Mouse (Mus musculus) telencephalon, adult 2 months (tissue): ENCODE results near the gene Pitpna.

ENCODE experiments used
- DNase-seq: peaks from one replicate; pipeline ENCODE4 v3.0.0-alpha.2; 2011; ENCODE audit warnings: low read depth, low spot score

Gene Pitpna

GRCm38 (mm10) chr11:75631561-75632225 lies 43.8 kb downstream of the Pitpna start:
- no peak for DNase-seq

GRCm38 (mm10) chr11:75632921-75633320 lies 45.0 kb downstream of the Pitpna start:
- no peak for DNase-seq

- DNase-seq, result no peak
These were observed 46.9 kb downstream of the Pitpna start for GRCm38 (mm10) chr11:75634801-75635200.

GRCm38 (mm10) chr11:75635315-75635714 lies 47.4 kb downstream of the Pitpna start:
- DNase-seq, result no peak

- DNase-seq, result no peak
These were observed 55.4 kb downstream of the Pitpna start for GRCm38 (mm10) chr11:75643323-75643722.

GRCm38 (mm10) chr11:75644684-75645083 lies 56.8 kb downstream of the Pitpna start:
- no peak for DNase-seq

- no peak for DNase-seq
These were observed 59.8 kb downstream of the Pitpna start for GRCm38 (mm10) chr11:75647681-75648211.

GRCm38 (mm10) chr11:75649155-75649561 lies 61.3 kb downstream of the Pitpna start:
- DNase-seq, result no peak

- no peak for DNase-seq
These were observed 62.4 kb downstream of the Pitpna start, which contains the start of gene Myo1c for GRCm38 (mm10) chr11:75650311-75650710. Gene Myo1c (plus strand): TSS chr11:75650504.

- DNase-seq, result no peak
These were observed 63.1 kb downstream of the Pitpna start for GRCm38 (mm10) chr11:75650958-75651425.

- peak; percentile 71 for DNase-seq
These were observed 63.7 kb downstream of the Pitpna start for GRCm38 (mm10) chr11:75651426-75652221.

- no peak for DNase-seq
These were observed 64.5 kb downstream of the Pitpna start for GRCm38 (mm10) chr11:75652222-75652941.

GRCm38 (mm10) chr11:75652942-75653684 lies 65.2 kb downstream of the Pitpna start:
- DNase-seq, result no peak

GRCm38 (mm10) chr11:75653781-75654470 lies 66.0 kb downstream of the Pitpna start:
- no peak for DNase-seq

GRCm38 (mm10) chr11:75654471-75655390 lies 66.8 kb downstream of the Pitpna start:
- DNase-seq, result no peak

- no peak for DNase-seq
These were observed 68.0 kb downstream of the Pitpna start for GRCm38 (mm10) chr11:75655621-75656545.

- DNase-seq, result no peak
These were observed 69.0 kb downstream of the Pitpna start for GRCm38 (mm10) chr11:75656621-75657590.
